Mouse (Mus musculus) urinary bladder, postnatal 10 days (tissue): ENCODE results near the gene Magix.

Experiments
- DNase-seq: peaks from one replicate; pipeline ENCODE4 v3.0.0; 2022; ENCODE audit warnings: low spot score

Magix gene

DNA sequence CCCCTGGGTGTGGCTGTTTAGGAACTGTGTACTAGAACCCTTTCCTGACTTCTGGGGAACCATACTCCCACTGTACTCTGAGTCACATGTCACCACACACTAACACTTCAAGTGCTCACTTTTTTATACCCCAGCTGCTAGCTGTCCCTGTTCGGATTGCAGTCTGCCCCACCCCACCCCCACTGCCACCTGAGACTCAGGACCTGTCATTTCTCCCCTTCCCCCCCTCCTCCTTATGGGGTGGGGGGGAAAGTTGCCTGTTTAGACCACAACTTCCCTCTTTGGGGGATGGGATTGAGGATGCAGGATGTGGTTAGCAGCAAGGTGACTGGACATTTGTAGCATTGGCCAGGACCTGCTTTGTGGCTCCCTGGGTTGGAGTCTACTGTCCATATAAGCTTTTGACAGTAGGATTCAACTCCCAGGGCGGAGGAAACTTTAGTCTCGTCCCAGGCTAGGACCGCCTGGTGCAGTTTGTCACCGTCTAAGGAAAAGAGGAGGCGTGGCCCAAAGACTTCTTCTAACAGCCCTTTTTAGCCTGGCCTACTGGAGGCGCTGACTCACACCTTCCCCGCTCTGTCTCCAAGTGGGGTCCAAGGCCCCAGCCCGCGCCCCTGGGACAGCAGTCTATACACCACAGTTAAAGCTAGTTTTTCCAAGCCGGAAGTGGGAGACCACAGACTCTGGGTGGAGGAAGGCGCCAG is 7.3 kb downstream of the Magix start:
- no peak for DNase-seq

DNA sequence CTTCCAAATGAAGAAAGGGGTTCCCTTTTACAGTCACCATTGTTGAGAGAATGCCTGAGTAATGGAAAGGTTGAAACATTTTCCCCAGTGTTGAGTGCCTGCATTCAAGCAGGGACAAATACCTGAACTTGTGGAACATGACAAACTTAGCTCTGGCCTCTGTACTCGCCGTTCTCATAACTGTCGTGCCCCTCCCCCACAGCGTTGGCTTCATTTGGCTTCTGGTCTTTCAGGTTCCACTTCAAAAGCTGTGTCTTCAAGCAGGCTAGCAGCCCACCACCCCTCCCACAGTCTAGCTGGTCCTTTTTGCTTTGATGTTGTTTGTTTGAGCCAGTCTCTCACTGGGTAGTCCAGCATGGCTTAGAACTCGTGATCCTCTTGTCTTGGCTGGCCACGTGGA is 8.3 kb downstream of the Magix start:
- DNase-seq, result no peak

DNA sequence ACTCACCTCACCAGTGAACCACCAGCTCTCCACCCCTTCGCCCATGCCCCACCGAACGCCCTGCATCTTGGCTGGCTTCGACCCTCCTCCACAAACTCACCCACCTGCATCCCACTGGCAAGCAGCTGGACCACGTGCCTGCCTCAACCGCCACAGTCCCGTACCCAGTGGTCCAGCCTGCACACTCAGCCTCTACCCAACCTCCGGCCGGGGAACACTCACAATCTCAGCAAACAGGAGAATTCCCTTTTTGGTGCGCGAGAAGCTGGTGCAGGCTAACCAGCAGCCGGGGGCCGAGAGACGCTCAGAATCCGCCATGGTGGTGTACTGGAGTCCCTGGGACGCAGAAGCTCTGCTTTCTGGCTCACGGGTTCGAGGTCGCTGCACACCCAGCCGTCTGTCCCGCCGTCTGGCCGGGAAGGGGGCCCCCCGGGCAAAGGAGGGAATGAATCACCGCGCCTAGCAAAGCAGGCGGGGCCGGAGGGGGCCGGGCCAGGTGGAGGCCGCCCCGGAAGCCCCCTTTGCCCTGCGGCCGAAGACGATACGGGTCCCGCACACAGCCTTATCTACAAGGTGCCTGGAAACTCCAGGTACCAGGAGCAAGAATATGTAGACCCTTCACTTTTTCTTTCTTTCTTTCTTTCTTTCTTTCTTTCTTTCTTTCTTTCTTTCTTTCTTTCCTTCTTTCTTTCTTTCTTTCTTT is 10.0 kb downstream of the Magix start, which contains the start of gene Plp2:
Gene Plp2, minus strand, starts transcription at position 470 of the 703 bp plus-strand sequence.
- DNase-seq, result no peak

DNA sequence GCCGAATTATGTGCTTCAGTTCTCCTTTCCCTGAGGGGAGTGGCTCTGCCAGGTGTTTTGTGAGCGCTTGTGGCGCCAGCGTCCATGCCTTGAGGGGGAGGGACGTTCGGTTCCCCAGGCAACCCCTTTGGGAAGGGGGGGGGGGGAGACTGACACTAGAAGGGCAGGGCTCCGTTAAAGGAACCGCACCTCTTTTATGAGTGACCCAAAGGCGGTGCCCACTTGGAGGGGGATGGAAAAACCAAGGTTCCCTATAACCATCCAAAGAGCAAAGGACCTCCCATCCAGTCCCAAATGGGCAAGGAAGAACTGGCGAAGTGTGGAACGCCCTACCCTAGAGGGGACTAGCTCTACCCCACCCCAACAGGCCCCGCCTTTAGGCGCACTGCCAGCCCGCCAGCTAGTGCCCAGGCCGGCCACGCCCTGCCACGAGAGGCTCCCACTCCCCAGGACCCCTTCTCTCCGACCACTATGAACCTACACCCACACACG is 10.6 kb downstream of the Magix start:
- DNase-seq, result no peak

DNA sequence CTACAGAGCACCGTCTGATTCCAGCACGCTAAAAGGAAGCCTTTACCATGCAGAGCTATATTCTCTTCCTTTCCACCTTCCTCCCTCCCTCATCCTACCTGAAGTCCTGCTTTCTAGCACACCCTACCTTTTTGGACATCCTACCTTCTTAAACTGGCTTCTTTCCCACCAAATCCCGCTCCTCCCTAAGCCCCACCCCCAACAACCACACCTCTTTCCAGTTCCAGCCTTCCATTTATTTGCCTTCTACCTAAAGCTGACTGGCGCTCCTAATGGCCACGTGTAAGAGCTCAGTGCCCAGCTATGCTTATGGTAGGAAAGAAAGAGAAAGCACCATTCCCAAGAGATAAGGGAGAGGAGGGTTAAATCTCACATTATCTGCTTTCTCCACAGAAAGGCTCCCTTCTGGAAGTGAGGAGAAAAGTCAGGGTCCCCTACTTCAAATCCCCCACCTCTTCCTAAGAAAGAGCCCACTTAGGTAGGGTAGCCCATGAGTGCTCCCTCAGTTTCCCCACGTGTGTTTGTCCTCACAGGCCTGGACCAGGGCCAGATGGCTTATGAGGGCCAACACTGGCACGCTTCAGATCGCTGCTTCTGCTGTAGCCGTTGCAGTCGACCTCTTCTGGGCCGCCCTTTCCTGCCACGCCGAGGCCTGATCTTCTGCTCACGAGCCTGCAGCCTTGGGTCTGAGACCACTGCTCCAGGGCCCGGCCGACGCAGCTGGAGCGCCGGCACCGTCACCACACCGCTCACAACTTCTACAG is 15.1 kb downstream of the Magix start:
- DNase-seq, result no peak

DNA sequence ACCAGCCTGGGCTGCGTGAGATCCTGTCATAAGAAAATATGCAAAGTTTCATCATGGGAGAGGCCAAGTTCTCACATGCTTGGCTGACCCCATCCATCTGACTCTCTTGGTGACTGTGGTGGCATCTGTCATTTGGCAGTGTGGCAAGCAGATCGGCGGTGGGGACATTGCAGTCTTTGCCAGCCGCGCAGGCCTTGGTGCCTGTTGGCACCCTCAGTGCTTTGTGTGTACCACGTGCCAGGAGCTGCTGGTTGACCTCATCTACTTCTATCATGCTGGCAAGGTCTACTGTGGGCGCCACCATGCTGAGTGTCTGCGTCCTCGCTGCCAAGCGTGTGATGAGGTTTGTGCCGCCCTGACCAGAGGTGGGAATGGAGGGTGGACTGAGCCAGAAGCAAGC is 16.3 kb downstream of the Magix start:
- DNase-seq, result no peak

DNA sequence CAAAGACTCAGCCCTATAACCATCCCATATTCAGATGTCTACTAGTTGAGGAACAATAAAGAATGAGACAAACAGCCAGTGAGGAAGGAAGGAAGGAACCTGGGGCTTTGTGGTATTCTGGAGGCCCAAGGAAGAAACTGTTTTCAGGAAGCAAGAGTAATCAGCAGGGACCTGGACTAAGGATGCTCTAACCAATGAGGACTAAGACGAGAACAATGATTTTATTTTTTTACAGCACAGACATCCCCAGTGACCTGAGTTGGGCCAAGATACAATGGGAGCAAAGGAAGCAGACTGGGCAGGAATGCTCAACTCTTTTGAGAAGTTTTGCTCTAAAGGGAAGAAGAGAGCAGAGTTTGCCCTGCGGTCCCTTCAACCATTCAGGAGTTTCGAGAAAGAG is 18.1 kb downstream of the Magix start:
- DNase-seq, result no peak

DNA sequence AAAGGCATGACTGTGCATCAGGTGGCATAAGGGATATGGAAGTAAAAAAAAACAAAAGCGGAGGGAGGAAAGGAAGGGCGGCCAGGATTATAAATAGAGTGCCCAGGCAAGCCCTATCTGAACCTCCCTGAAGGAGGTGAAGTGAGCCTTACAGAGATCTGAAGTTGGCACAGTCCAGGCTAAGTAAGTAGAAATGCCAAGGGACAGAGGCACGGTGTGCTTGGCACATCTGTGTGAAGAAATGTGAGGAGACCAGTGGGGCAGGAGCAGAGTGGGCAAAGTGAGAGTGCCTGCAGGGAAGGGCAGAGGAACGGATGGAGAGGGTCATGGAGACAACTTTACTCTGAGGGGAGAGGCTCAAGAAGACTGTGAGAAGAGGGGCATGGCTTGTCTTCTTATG is 20.0 kb downstream of the Magix start:
- DNase-seq, result no peak

DNA sequence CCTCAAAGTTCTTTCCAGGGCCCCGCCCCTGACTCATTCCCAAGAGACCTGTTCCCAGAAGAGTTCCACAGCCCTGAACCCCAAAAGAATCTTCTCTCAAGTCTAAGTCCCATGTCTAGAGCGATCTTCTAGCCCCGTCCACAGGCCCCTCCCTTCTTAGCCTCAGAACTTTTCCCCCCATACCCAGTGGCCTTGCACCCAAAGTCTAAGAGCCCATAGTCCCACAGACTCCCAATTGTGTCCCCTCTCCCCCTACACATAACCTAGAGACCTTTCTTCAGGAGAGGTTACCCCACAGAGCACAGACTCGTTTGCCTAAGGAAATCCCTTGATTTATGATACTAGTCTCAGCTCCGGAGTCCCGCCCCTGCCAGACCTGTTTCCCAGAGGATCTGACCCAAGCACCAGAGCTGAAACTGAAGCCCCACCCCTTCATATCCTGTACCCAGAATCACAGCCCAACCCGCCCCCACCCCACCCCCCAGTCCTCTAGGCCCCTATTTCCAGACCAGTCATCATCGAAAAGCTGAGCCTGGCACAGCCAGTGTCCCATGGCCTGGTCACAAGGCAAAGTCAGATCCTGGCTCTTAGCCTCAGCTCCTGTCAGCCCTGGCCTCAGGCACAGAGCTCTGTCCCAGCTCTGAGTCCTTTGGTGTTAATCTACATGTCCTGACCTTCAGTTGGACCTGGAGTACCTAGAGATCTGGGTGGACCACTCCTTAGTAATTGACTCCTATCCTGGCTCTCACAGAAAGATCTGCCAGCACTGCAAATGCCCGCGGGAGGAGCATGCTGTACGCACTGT is 22.1 kb downstream of the Magix start:
- DNase-seq, result no peak

DNA sequence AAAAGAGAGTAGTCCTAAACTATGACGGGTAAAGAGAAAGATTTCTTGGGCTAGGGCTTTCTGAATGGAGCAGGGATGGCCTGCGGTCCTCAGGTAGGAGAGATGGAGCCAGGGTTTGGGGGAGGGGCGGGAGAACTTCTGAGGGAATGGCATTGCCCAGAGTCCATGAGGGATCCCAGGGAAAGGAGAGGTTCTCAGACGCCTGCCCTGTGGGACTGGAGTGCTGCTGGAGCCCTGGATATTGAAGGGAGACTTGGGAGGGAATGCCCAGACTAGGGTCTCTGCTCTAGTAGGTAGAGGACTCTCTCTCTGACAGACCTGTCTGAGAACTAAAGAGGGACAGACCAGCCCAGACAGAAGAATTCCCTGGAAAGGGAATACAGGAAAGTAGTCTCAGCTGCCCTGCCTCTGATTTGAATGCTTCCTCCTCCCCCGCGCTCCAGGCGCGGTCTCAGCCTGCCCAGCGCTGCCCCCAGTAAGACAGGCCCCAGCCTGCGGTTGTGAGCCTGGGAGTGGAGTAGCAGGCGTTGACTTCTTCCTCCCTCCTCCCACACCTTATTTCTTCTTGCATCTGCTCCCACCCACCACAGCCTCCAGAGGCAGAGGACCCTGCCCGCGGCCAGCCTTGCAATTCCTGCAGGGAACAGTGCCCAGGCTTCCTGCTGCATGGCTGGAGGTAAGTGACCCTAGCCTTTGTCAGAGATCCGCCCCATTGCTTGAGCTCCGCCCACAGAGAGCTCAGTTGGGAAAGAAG is 22.8 kb downstream of the Magix start:
- no peak for DNase-seq

DNA sequence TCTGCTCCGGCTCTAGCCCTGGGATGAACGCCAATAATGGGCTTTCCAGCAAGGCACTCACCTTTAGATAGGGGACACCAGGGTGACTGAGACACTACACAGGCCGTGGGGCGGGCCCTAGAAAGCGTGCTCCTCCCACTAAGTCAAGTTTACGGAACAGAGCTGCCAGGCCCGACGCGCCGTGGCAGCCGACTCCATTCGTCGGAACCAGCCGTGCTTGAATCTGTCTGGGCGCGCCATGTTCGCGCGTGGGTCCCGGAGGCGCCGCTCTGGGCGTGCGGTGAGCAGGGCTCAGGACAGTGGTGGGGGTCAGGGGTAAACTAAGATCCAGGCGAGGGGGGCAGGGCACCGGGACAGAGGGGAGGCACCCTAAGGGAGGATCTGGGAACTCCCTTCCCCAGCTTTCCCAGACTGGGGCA is 23.8 kb downstream of the Magix start, which contains the start of gene Prickle3:
Gene Prickle3, plus strand, starts transcription at position 40 of the 419 bp plus-strand sequence.
- DNase-seq, result no peak

DNA sequence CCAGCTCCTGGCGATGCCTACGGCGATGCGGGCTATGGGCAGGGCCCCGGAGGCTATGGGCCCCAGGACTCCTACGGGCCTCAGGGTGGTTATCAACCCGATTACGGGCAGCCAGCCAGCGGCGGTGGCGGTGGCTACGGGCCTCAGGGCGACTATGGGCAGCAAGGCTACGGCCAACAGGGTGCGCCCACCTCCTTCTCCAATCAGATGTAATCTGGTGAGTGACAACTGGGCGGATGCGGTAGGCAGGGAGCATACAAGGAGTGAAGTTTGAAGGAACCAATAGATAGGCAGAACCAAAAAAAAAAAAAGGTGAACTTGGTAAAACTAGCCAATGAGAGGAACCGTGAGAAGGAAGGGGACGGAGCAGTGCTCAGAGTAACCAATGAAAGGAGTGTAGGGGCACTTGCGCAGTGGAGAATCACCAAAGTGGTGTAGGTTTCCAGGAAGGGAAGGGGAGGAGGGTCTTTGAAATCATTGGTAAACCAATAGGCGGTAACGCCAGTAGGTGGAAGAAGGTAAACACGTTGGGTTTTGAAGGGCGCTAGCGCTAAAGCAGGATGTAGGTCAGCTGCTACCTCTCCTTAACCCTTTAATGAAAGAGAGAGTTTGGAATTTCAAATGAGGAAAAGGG is 32.3 kb downstream of the Magix start:
- DNase-seq, result no peak

DNA sequence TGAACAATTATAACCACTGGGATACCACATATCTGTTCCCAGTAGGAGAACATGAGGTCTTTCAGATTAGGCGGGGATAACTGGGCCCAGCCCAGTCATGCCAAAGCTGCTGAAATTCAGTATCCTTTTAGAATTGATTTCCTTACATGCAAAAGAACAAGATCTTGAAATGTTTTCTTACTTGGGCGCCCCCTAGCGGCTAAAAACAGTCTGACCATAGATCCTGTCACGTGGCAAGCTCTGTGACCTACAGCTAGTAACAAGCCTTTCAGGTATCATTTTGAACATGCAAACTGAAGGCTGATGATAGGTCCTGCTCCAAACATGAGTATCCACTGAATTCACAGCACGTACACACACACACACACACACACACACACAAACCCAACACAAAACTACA is 35.7 kb downstream of the Magix start:
- peak; percentile 34 for DNase-seq

DNA sequence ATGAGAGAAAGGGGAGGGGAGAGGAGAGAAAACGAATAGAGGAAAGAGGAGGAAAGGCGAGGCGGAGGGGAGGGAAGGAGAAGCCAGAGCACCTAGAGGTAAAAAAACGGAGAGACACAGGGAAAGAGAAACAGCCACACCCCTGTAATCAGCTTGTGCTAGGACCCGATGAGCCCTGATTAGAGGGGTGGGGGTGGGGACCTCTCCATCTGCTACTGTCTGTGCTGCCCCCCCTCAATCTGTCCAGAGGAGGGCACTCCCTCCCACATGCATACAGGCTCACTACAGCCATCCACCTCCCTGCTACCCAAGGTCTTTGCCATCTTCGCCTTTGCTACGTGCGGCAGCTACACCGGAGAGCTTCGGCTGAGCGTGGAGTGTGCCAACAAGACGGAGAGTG is 40.3 kb downstream of the Magix start:
- DNase-seq, result no peak

DNA sequence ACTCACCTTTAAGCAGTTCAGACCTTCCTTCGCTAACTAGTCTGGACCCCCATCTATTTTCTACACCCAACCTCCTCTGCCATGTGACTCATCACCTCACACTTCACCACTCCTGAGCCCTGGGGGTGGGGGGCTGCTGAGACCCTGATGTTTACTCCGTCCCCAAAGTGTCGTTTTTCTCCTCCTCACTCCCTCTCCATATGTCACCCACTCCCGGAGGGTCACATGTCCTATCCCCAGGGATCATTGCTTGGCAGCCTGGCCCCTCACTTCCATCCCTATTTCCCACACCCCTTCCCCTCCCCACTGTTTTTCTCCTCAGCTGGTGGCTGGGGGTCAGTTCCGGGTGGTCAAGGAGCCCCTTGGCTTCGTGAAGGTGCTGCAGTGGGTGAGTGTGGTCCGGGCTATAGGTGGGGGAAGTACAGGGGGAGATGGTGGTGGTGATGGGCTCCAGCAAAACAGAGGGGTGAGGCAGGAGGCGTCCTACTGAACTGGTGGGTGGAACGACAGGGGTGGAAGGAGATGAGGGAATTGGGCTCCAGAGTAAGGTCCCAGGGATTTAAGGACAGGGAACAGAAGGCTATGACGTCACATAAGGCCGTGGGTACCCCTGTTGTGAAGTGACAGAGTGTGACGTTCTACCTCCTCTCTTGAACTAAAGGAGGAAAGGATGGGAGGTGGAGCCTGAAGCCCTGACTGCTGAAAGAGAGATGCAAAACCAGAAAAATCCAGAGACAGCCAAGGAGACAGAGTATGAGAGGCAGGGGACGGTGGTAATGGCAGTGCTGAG is 41.3 kb downstream of the Magix start:
- no peak for DNase-seq

DNA sequence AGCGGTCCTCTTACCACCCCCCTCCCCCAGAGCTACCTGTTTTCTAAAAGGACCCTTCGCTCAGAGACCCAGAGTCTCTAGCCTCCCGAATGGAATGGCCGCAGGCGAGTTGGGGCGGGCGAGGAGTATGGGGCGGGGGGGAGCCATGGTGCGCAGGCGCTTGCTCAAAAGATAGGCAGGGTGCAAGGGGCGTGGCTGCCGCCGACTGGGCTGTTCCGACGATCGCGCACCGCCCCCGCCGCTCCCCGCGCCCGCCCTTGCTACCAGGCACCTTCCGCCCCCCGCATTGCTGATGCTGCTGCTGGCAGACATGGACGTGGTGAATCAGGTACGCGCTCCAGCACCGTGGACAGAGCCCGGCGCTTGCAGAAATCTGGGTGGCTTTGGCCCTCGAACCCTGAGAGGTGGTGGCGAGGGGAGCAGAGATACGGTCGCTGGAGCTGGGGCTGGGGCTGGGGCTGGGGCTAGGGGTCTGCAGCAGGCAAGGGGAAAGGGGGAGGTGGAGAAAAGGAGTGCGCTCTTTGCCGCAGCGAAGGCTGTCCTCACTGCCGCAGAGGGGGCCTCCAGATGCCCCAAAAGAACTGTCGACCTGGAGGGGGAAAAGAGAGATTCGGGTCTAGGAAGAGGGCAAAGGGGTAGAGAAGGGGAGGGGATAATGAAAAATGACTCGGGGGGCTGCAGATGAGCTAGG is 42.5 kb downstream of the Magix start, which contains the start of gene Syp:
Gene Syp, plus strand, starts transcription at position 71 of the 691 bp plus-strand sequence.
- DNase-seq, result peak; percentile 18

DNA sequence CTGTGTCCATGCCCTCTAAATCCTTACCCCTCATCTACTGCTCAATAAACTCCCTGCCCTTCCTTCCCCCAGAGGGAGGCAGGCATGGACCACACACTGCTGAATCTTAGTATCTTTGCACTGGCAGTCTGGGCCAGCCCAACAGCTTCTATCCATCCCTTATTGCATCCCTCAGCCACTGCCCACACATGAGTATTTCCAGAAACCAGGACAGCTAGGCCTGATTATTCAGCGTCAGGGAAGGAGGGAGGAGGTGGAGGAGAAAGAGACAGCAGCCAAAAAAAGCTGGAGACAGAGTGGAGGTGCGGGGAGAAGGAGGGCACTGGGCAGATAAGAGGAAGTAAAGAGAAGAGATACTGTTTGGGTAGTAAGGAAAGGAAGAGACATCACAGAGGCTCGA is 46.0 kb downstream of the Magix start:
- no peak for DNase-seq

DNA sequence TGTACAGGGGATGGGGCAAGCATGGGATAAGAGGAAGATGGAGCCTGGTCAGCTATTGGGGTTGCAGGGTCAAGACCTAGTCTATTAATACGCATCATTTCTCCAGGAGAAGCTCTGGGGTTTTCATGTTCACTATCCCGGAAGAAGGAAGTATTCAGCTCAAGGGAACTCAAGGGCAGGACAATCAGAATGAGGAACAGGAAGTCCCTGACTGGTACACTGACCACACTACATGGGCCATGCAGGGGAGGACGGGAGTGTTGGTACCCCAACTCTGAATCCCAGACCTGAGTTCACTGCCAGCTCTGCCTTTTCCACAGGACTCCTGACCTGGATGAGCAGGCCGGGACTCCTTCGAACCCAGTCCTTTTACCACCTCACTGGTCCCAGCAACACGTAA is 48.5 kb downstream of the Magix start:
- no peak for DNase-seq
